Mouse (Mus musculus) gastrocnemius, postnatal 10 days (tissue): ENCODE data around the gene Ust. TPM values are rescaled to one million over a fixed set of nuclear protein-coding genes. Genes with fewer than 3 reads are reported as not detected.
"Not testable (repeated sequence)": the region's sequence is repeated elsewhere in the genome, so short reads cannot be mapped to it uniquely, and the experiment has no call there.

Source experiments
- DNase-seq: peaks from one replicate; pipeline ENCODE4 v3.0.0; 2021; ENCODE audit warnings: mixed read lengths
- long read RNA-seq, 2 experiments: library from polyadenylated mRNA; stranded (forward); transcript quantifications; one replicate each; pipeline ENCODE4 v2.0.0; 2021
- total RNA-seq, 2 experiments: library from RNA; stranded (reverse); gene quantifications; 2 replicates each; pipeline ENCODE4 v1.2.3; 2021

The Ust gene
- 1 to 10 TPM; 3.4 to 5.1 TPM for total RNA-seq
- long read RNA-seq, experiment 1, full-length matches to known transcripts, result 2 of 4 reads
- long read RNA-seq, experiment 1, partial matches to known transcripts, result 0 of 4 reads
- long read RNA-seq, experiment 1, other reads (novel, unspliced or antisense), result 2 of 4 reads
- long read RNA-seq, experiment 2, result 0 reads

DNA sequence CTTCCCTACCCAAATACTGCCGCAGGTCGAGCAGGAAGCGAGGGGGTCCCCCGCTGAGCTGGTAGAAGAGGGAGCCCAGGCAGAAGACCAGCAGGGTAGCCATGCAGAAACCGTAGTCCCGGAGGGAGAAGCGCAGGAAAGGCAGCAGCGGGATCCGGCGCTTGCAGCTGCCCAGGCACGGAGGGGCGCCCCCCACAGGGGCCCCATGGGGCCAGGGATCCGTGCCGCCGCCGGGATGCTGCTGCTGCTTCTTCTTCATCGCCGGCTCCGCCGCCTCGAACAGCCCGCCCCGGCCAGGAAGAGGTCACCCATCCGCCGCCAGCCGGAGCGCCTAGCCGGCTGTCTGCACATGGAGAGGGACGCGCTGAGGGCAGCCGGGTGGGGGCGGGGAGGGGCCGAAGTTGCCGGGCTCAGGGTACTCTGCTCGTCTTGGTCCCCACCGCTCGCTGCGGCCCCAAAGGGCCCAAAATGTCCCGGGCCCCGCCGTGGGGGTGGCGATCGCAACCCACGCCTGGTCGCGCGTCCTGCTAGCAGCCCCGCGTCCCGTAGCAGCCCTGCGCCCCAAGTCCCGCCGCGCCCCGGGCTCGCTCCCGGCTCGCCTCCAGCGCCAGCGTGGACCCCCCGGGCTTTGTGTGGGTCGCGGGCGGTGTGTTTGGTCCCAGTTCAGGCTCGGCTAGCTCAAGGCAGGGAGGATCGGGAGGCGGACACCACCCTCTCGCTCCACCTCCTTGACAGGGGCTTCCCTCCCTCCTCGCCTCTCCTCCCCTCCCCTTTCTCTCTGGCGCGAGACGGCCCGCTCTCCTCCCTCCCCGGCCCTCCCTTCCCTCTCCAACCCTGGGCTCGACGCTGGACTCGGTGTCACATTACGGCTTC, at the start of gene Ust:
TSS of gene Ust (minus strand) at position 685 of the 873 bp plus-strand sequence.
- peak; percentile 71 for DNase-seq

DNA sequence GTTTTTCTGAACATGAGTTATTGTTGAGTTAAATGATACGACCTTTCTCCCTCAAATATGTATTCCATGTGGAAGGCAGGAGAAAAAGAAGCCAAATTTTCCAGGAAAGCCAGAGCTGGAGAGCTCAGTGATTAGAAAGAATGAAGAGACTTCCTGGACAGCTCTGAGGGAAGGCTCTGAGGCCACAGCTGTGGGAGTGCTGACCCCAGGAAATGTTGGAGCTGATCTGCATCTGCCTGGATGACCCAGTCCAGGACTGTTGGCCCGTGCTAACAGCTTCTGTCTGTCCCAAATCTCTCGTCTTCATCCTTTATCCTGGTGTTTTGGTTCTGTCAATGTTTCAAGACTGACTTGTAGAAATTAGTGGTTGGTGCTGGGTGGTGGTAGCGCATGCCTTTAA, 42.7 kb upstream of the Ust start:
- DNase-seq, result no peak

DNA sequence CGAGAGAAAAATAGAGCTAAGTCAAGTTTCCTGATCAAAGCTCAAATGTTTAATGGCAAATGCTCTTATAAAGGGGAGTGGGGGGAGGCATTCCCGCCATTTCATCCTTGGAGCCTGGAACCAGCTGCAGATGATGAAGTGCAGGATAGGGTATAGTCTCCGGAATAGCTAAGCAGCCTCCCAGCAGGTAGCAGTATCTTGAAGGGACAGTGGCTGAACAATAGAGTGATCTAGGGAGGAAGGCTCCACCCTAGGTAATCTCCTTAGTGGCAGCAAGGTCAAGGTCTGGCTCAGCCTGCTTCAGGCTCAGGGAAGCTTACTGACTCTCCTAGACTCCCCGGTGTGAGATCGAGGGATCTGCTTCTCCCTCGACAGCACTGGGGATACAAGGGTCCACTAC, 40.9 kb upstream of the Ust start:
- not testable (repeated sequence) for DNase-seq

- DNase-seq, result not testable (repeated sequence)
Measured at GRCm38 (mm10) chr10:8552239-8552638, 33.6 kb upstream of the Ust start.

GRCm38 (mm10) chr10:8551601-8552000, 33.0 kb upstream of the Ust start:
- not testable (repeated sequence) for DNase-seq

- DNase-seq, result no peak
Measured at GRCm38 (mm10) chr10:8541514-8541913, 22.9 kb upstream of the Ust start.

DNA sequence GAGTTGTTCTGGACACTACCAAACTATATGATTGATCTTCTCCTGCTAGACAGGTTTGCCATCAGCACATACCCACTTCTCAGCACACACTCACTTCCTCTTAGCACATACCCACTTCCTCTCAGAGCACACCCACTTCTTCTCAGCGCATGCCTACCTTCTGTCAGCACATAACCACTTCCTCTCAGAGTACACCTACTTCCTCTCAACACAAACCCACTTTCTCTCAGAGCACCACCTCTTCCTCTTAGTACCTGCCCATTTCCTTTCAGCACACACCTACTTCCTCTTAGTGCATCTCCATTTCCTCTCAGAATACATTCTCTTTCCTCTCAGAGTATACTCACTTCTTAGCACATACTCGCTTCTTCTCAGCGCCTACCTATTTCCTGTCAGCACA, 16.8 kb upstream of the Ust start:
- no peak for DNase-seq

GRCm38 (mm10) chr10:8531651-8532050, 13.0 kb upstream of the Ust start:
- no peak for DNase-seq

- no peak for DNase-seq
Measured at GRCm38 (mm10) chr10:8530505-8531051, 12.0 kb upstream of the Ust start.

DNA sequence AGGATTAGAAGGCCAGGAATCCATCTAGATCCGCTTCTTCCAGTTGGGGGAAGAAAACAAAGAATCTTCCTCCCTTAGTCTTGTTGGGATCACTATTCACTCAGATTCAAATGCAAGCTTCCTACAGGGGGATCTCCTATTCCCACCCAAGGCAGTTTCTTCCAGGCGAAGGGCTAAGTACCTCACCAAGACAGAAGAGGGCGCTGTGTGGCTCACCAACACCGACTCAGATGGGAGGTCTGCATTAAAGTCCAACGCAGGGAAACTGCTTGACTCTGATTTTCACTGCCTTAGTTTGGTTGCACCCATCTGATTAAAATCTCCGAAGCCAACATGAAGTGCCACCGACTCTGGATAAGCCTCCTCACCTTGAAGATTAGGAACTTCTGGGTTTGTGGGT, 10.5 kb upstream of the Ust start:
- DNase-seq, result peak; percentile 42

GRCm38 (mm10) chr10:8525354-8525753, 6.7 kb upstream of the Ust start:
- no peak for DNase-seq

DNA sequence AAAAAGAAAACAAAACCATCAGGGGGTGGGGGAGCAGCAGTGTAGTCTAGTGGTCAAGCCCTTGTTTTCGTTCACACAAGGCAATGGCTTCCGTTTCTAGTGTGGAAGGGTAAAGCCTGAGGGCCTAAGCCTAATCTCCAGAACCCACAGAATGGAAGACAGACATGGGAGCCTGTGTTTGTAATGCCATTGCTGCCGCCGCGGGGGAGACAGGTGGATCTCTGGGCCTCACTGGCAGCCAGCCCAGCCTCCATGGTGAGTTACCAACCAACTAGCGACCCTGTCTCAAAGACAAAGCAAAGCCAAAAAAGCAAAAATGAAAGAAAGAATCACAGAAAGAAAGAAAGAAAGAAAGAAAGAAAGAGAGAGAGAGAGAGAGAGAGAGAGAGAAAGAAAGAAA, 2.9 kb upstream of the Ust start:
- peak; percentile 24 for DNase-seq

DNA sequence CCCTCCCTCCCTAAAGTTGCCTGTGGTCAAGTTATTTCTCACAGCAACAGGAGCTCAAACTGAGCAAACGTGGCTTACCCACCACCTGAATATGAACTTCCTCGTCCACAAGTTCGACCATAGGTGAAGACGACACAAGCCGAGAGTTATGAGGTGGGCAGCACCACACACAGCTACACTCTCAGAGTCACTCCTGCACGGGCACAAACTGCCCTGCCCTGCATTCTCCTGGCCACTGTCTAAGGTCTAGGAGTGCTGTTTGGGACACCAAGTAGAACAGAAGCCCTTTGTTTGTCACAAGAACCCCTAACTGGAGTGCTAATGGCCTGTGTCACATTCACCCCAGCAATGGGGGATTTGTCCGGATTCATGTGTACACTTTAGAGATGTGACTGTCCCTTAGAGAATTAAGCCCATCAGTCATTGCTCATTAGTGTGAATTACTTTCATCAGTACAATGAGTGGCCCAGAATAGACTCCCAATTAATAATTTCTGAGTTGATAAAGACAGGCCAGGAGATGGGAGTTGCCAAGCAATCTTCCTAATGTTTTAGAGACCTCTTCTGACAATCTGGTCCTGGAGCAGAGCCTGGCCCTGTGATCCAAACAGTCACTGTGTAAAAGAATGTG, 2.3 kb upstream of the Ust start:
- DNase-seq, result no peak

GRCm38 (mm10) chr10:8519014-8519491, 428 bp upstream of the Ust start:
- DNase-seq, result peak; percentile 20

DNA sequence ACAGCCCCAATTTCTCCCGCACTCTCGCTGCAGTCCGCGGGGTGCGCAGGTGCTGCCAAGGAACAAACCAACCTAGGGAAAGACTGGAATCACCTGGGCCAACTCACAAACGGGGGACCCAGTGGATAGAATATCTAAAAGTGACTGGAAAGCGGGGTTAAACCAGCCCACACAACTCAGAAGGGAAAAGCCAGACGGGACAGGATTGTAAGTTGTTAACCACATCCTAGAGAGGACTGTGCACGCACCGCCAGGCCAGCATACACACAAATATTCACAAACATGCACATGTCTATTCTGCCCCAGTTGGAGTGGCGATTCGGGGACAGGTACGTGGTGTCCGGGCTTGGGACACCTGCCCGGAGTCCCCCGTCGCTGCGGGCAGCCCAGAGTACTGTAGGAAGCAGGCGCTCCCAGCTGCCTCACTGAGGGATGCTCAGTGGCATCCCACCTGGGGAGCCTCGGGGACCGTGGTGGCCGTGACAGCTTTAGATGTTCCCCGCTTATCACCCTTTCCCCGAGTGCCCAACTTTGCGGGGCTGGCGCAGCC, 959 bp downstream of the Ust start:
- DNase-seq, result peak; percentile 23

DNA sequence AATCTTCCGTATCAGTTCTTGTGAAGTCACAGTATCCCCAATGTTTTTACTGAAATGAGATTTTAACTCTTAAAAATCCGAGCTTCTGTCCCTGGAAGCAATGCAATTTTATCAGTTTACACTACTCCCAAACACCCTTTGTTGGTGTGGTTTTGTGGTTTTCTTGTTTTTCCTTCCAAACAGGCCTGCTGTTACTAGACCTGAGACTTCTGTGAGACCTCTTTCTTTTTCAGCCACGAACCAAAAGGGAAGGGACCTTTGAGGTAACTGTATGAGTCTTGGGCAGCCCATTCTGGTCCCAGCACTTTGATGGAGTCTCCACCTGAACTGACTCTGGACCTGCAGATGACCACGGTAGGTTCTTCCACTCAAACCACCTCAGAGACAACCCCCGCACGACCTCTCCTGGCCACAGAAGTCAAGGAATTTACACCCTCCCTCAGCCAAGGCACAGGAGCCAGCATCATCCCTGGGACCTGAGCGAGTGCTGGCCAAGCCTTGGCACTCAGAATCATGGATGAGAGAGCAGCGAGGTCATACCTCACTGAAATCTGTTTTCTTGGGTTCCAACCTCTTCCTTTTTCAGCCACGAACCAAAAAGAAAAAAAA, 1.6 kb downstream of the Ust start:
- DNase-seq, result no peak

- no peak for DNase-seq
Measured at GRCm38 (mm10) chr10:8513690-8514089, 4.9 kb downstream of the Ust start.

- DNase-seq, result no peak
Measured at GRCm38 (mm10) chr10:8512222-8512621, 6.4 kb downstream of the Ust start.

GRCm38 (mm10) chr10:8511760-8512159, 6.9 kb downstream of the Ust start:
- DNase-seq, result no peak

GRCm38 (mm10) chr10:8506247-8506573, 12.4 kb downstream of the Ust start:
- no peak for DNase-seq

DNA sequence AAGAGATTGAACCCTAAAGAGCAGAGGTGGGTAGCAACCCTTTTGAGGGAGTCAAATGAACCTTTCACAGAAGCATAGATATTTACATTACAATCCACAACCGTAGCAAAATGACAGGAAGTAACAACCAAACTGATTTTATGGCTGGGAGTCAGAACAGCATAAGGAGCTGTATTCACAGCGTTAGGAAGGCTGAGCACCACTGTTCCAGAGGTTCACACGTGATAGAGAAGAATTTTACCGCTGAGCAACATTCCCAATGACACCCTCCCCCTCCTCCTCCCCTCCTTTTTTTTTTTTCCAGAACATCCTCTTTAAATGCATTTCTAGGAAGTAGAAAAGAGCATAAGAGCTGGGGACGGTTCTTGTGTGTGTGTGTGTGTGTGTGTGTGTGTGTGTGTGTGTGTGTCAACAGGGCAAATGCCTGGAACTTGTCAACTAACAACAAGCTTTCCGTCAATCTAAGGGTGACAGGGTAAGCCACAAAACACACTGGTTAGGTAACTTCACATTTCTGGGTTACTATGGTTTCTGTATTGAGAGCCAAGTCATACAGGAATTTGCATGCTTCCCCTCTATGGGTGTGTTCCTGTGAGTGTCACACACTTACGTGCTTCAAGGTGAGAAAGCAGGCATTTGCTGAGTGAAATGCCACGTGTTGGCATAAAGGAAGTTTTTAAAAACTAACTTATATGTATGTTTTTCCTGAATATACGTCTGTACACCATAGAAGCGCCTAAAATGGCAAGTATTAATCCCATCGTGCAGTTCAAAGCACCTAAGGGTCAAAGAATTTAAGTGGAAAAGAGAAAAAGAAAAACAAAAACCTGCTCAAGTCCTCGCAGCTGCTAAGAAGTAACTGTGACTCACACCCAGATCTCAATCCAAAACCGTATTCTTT, 13.0 kb downstream of the Ust start:
- no peak for DNase-seq
